14 mouse cellular contexts compared by ENCODE assay signal in genomic region chr1:34961633-34962507, GRCm38 (mm10).
A peak's percentile ranks its signal among the peaks of the same experiment; 100 is the strongest.
DNase-seq lines count a peak whose midpoint lies in the region; ATAC-seq and TF ChIP-seq lines count a peak whose summit lies in the region.
"Had no signal": no experiment of that assay in that cellular context is flagged by ENCODE, and none has a peak within 500 bp of the region (broad histone marks: within the 10 kb centered on the region; RNA-seq: fewer than 3 reads in every experiment).

No protein-coding gene starts in this region.

- H3K9me3 ChIP-seq in forebrain, embryonic 15.5 days = no peaks in the 10 kb centered on the region
- H3K9me3 ChIP-seq in forebrain, embryonic 12.5 days = no peaks in the 10 kb centered on the region
- H3K9me3 ChIP-seq in CH12.LX (replicated peaks; ENCODE audit: low read length) = peaks cover 5% of the 10 kb centered on the region
- H3K9me3 ChIP-seq in hindbrain, postnatal 0 days (ENCODE audit: low read length) = no peaks in the 10 kb centered on the region

- peak; percentile 48; the same call in 1 of the 2 replicates for ATAC-seq in forebrain, embryonic 15.5 days (replicated peaks)
- no peak for ATAC-seq in forebrain, embryonic 12.5 days (ENCODE audit: low FRiP score)
- ATAC-seq in hindbrain, postnatal 0 days = peak; percentile 64
- ATAC-seq in megakaryocyte-erythroid progenitor cell, adult 5-6 weeks (replicated peaks; ENCODE audit: low FRiP score, low TSS enrichment, poor library complexity, severe bottlenecking) = no peak
- ATAC-seq: intestine, embryonic 16.5 days; liver, postnatal 0 days had no signal

- in situ Hi-C loops in CH12.LX (cut with MboI; ENCODE audit: low pct_ligation_motif_present, low pct_unique_long_range_greater_than_20kb, low sequenced_read_pairs) = no loop called here

- peak overlapping the region; percentile 24; the same call in 1 of the 2 replicates for H3K27ac ChIP-seq in forebrain, embryonic 15.5 days (replicated peaks)
- no peak overlapping the region for H3K27ac ChIP-seq in forebrain, embryonic 12.5 days
- no peak overlapping the region for H3K27ac ChIP-seq in CH12.LX (ENCODE audit: insufficient read depth, low read depth)
- no peak overlapping the region; the same call in 1 of the 2 replicates for H3K27ac ChIP-seq in hindbrain, postnatal 0 days
- H3K27ac ChIP-seq: limb, embryonic 13.5 days; macrophage had no signal

- no peaks in the 10 kb centered on the region for H3K4me1 ChIP-seq in forebrain, embryonic 15.5 days
- no peaks in the 10 kb centered on the region for H3K4me1 ChIP-seq in forebrain, embryonic 12.5 days
- H3K4me1 ChIP-seq in CH12.LX (ENCODE audit: control insufficient read depth in 1 of 2, insufficient read depth in 2 of 2) = peaks cover 0 to 10% of the 10 kb centered on the region in 2 experiments; a peak in 2 of 4 replicates
- H3K4me1 ChIP-seq in hindbrain, postnatal 0 days (ENCODE audit: insufficient read depth, low read length) = no peaks in the 10 kb centered on the region
- H3K4me1 ChIP-seq: limb, embryonic 13.5 days had no signal

- TF ChIP-seq CTCF in CH12.LX (conservative IDR thresholded peaks at IDR 0.05 in 1 of 2, IDR thresholded peaks at IDR 0.05 in 1 of 2; ENCODE audit: low read depth in 2 of 2, low read length in 2 of 2) = peak in 1 of 2 experiments; percentile 13; a peak in 1 of 4 replicates
- no peak for TF ChIP-seq CTCF in hindbrain, postnatal 0 days (IDR thresholded peaks at IDR 0.05; ENCODE audit: low read depth)

- DNase-seq in CH12.LX (ENCODE audit: extremely low read depth) (peak; percentile 43), ZHBTc4 (ENCODE audit: low read depth, low spot score) (peak; percentile 48)
- peak; percentile 65 for DNase-seq in hindbrain, postnatal 0 days (ENCODE audit: low spot score)
- no peak for DNase-seq in right cerebral cortex, postnatal 14 days
- DNase-seq: adrenal gland, adult 2 months; kidney, postnatal 36 days; liver, postnatal 0 days had no signal

- no peak overlapping the region for H3K4me2 ChIP-seq in forebrain, embryonic 15.5 days (replicated peaks)
- H3K4me2 ChIP-seq in forebrain, embryonic 12.5 days = no peak overlapping the region
- H3K4me2 ChIP-seq in CH12.LX (ENCODE audit: insufficient read depth, low read depth, poor library complexity, severe bottlenecking) = no peak overlapping the region
- H3K4me2 ChIP-seq in hindbrain, postnatal 0 days (ENCODE audit: low read depth, low read length) = no peak overlapping the region
- H3K4me2 ChIP-seq: limb, embryonic 13.5 days had no signal

- no peak for TF ChIP-seq POLR2A in CH12.LX (IDR thresholded peaks at IDR 0.05; ENCODE audit: low read depth, low read length)

- dilution Hi-C loops in CH12.LX (cut with MboI; ENCODE audit: extremely low pct_ligation_motif_present, extremely low pct_unique_long_range_greater_than_20kb, low sequenced_read_pairs) = no loop called here

- WGBS in forebrain, embryonic 15.5 days = 62% methylated on average over 19 of the region's 19 CpGs
- WGBS in forebrain, embryonic 12.5 days = 73% methylated on average over 19 of the region's 19 CpGs
- 63% methylated on average over 19 of the region's 19 CpGs for WGBS in hindbrain, postnatal 0 days

- peak; percentile 60 for TF ChIP-seq EP300 in CH12.LX (IDR thresholded peaks at IDR 0.05; ENCODE audit: low read length)

- no peak overlapping the region for H3K4me3 ChIP-seq in forebrain, embryonic 15.5 days
- H3K4me3 ChIP-seq in forebrain, embryonic 12.5 days (replicated peaks) = no peak overlapping the region
- H3K4me3 ChIP-seq in CH12.LX (replicated peaks in 1 of 3; ENCODE audit: low read depth in 2 of 3, low read length in 2 of 3, poor library complexity in 1 of 3) = no peak overlapping the region
- no peak overlapping the region for H3K4me3 ChIP-seq in hindbrain, postnatal 0 days (ENCODE audit: low read length)
- H3K4me3 ChIP-seq: limb, embryonic 13.5 days; myocyte had no signal

- H3K36me3 ChIP-seq in forebrain, embryonic 15.5 days = no peaks in the 10 kb centered on the region
- no peaks in the 10 kb centered on the region for H3K36me3 ChIP-seq in forebrain, embryonic 12.5 days (replicated peaks)
- H3K36me3 ChIP-seq in CH12.LX (replicated peaks in 1 of 2; ENCODE audit: control insufficient read depth in 1 of 2, insufficient read depth in 1 of 2, low read length in 1 of 2) = no peaks in the 10 kb centered on the region
- no peaks in the 10 kb centered on the region for H3K36me3 ChIP-seq in hindbrain, postnatal 0 days (ENCODE audit: insufficient read depth, low read length)
- H3K36me3 ChIP-seq: limb, embryonic 13.5 days had no signal

- H3K9ac ChIP-seq in forebrain, embryonic 15.5 days (replicated peaks) = no peak overlapping the region
- no peak overlapping the region for H3K9ac ChIP-seq in forebrain, embryonic 12.5 days
- H3K9ac ChIP-seq in CH12.LX (ENCODE audit: insufficient read depth, low read depth) = no peak overlapping the region
- H3K9ac ChIP-seq in hindbrain, postnatal 0 days (replicated peaks; ENCODE audit: low read length) = no peak overlapping the region
- H3K9ac ChIP-seq: limb, embryonic 13.5 days; liver, postnatal 0 days had no signal

- no peaks in the 10 kb centered on the region for H3K27me3 ChIP-seq in forebrain, embryonic 15.5 days
- H3K27me3 ChIP-seq in forebrain, embryonic 12.5 days = no peaks in the 10 kb centered on the region
- H3K27me3 ChIP-seq in CH12.LX (replicated peaks) = peaks cover 2% of the 10 kb centered on the region
- H3K27me3 ChIP-seq in hindbrain, postnatal 0 days (ENCODE audit: insufficient read depth, low read length) = no peaks in the 10 kb centered on the region
- H3K27me3 ChIP-seq: limb, embryonic 13.5 days had no signal

- TF ChIP-seq RAD21 in CH12.LX (IDR thresholded peaks at IDR 0.05; ENCODE audit: low read depth, low read length) = no peak

- no peaks in the 10 kb centered on the region for H3K79me2 ChIP-seq in CH12.LX (replicated peaks; ENCODE audit: control insufficient read depth, extremely low read depth, insufficient read depth, poor library complexity, severe bottlenecking)

TF ChIP-seq in CH12.LX, 34 proteins besides CTCF, POLR2A, EP300 and RAD21:
- no peak for TF ChIP-seq ZKSCAN1 (IDR thresholded peaks at IDR 0.05; ENCODE audit: borderline replicate concordance, low read depth, low read length)
- TF ChIP-seq ELF1 (IDR thresholded peaks at IDR 0.05; ENCODE audit: low read depth, low read length) = 0 out of 2 replicates have a peak, but pooled peaks have one; percentile 17
- TF ChIP-seq IRF4 (IDR thresholded peaks at IDR 0.05; ENCODE audit: low read depth, low read length) = 0 out of 2 replicates have a peak, but pooled peaks have one; percentile 23
- TF ChIP-seq USF1 (IDR thresholded peaks at IDR 0.05; ENCODE audit: low read depth, low read length) = no peak
- TF ChIP-seq CHD2 (IDR thresholded peaks at IDR 0.05; ENCODE audit: low read length) = no peak
- TF ChIP-seq SIN3A (IDR thresholded peaks at IDR 0.05; ENCODE audit: low read length) = no peak
- no peak for TF ChIP-seq PAX5 (IDR thresholded peaks at IDR 0.05; ENCODE audit: low read length)
- TF ChIP-seq BHLHE40 (IDR thresholded peaks at IDR 0.05; ENCODE audit: low read depth, low read length) = 0 out of 2 replicates have a peak, but pooled peaks have one; percentile 11
- TF ChIP-seq MAFK (IDR thresholded peaks at IDR 0.05; ENCODE audit: insufficient replicate concordance, low read length) = no peak
- no peak for TF ChIP-seq NRF1 (IDR thresholded peaks at IDR 0.05; ENCODE audit: low read depth, low read length)
- TF ChIP-seq TCF12 (IDR thresholded peaks at IDR 0.05; ENCODE audit: low read depth, low read length) = no peak
- no peak for TF ChIP-seq HCFC1 (IDR thresholded peaks at IDR 0.05; ENCODE audit: low read depth, low read length)

Comparison
In these comparisons a context has a peak if more than half of its experiments do, and no peak if none do; other contexts are left out.
1. ATAC-seq: peak in forebrain, embryonic 15.5 days (single experiment) and hindbrain, postnatal 0 days (single experiment); none in forebrain, embryonic 12.5 days (single experiment) and megakaryocyte-erythroid progenitor cell, adult 5-6 weeks (single experiment).